Mouse (Mus musculus): Measurements from ENCODE around the gene Btbd8.

DNA sequence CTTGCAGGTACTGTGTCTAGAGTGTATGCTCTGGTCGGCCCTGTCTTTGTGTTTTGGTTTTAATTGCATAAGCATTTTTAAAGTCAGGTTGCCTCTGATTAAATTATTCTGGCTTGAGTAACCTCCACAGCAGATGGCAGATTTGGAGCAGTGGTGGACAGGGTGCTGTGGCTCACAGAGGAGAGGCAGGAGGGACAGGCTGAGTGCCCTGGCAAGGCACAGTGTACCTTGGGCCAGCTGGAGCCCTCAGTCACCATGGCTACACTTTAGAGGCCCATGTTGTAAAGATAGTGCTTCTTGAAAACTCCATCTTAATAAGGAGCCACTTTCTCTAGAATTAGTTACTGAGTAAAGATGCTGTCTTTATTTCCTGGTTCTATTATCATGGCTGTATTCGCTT, 58.2 kb downstream of the Btbd8 start:
- TF ChIP-seq POLR2A (IDR thresholded peaks at IDR 0.05; ENCODE audit: insufficient read depth, low read length) (no peak), CTCF (IDR thresholded peaks at IDR 0.05; ENCODE audit: low read depth, low read length) (no peak)
